Mouse (Mus musculus) embryonic facial prominence, embryonic 14.5 days (tissue): ENCODE data around the gene Mapk8ip3. TPM values are rescaled to one million over a fixed set of nuclear protein-coding genes. Genes with fewer than 3 reads are reported as not detected.

Experiments
- ATAC-seq: fragments of 200-750 bp; cut with Nextera tagmentation; 2 replicates; pipeline ENCODE4 v1.8.0; 2017; ENCODE audit warnings: low read depth, moderate number of reproducible peaks, moderate TSS enrichment
- DNase-seq: peaks from one replicate; pipeline ENCODE4 v3.0.0-alpha.2; 2015; ENCODE audit warnings: low spot score
- H3K27ac ChIP-seq: fragments of 300-500 bp; sonication (generic); replicated peaks from 2 replicates; pipeline ENCODE4 v1.5.1; 2014; ENCODE audit warnings: low read depth, mild to moderate bottlenecking, low read length, moderate library complexity
- H3K27me3 ChIP-seq: fragments of 300-500 bp; sonication (generic); replicated peaks from 2 replicates; pipeline ENCODE4 v1.6.1; 2014; ENCODE audit warnings: low read length; ENCODE audit not compliant: control insufficient read depth, insufficient read depth
- H3K36me3 ChIP-seq: fragments of 300-500 bp; sonication (generic); 2 replicates; pipeline ENCODE4 v1.6.1; 2014; ENCODE audit warnings: low read length, mixed read lengths; ENCODE audit not compliant: control insufficient read depth, insufficient read depth
- H3K4me1 ChIP-seq: fragments of 300-500 bp; sonication (generic); 2 replicates; pipeline ENCODE4 v1.6.1; 2014; ENCODE audit warnings: antibody characterized with exemption, low read length; ENCODE audit not compliant: control insufficient read depth, insufficient read depth
- H3K4me2 ChIP-seq: fragments of 300-500 bp; sonication (generic); 2 replicates; pipeline ENCODE4 v1.6.1; 2014; ENCODE audit warnings: low read depth, mild to moderate bottlenecking, low read length, moderate library complexity, mixed read lengths
- H3K4me3 ChIP-seq: fragments of 300-500 bp; sonication (generic); 2 replicates; pipeline ENCODE4 v1.5.1; 2014; ENCODE audit warnings: low read depth, mild to moderate bottlenecking, low read length
- H3K9ac ChIP-seq: fragments of 300-500 bp; sonication (generic); 2 replicates; pipeline ENCODE4 v1.6.1; 2014; ENCODE audit warnings: low read depth, mild to moderate bottlenecking, low read length, moderate library complexity, mixed read lengths
- H3K9me3 ChIP-seq: fragments of 300-500 bp; sonication (generic); 2 replicates; pipeline ENCODE4 v1.6.1; 2016; ENCODE audit warnings: low read length; ENCODE audit not compliant: control insufficient read depth
- WGBS: fragments of 180-500 bp; shearing (Covaris S2); extraction: QIAGEN DNeasy Blood & Tissue Kit; methylation state at CpG from one replicate; pipeline ENCODE4 v1.1.7; 2014; 5-methylcytosine and 5-hydroxymethylcytosine counted together
- polyA plus RNA-seq: library from polyadenylated mRNA; unstranded; fragments of >200 nt; fragmentation: Nextera tagmentation; extraction: Ambion mirVana; gene quantifications from 2 replicates; pipeline ENCODE4 v1.2.1, GENCODE M21; 2014

The Mapk8ip3 gene
- polyA plus RNA-seq, 1 experiment from 2014 or later = 34.6 TPM

DNA sequence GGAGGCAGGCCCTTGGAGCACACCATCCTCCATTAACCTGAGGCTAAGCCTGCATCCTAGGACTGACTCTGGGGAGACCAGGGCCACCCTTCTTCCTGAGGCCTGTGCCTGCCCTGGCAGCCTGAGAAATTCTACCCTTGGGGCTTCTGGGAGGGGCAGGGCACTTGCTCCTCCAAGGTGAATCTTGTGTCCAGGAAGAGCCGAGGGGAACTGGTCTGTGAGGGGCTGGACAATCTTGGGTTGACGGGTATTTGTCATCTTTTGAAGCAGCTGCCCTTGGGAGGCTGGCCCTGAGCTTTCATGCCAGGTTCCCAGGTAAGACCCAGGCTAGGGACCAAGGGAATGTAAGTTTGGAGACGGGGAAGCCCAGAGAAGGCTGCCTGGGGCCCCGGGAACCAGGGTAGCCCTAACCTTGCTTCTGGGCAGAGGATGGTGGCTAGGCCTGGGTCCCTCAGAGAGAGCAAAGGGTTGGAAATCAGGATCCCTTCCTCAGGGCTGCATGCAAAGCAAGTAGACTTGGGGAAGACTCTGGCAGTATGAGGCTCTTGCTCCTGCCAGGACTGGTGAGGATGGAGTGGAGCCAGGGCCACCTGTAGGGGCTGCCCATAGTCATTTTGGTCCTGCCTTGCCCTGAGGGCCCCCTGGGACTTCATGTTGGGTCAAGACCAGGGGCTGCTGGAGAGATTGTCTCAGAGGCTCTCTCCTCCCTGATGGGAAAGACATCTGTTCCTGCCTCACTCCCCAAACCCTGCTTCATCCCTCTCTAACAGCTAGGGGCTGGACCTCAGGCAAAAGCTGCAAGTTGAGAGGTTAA lies 38.5 kb downstream of the Mapk8ip3 start:
- DNase-seq (no peak), ATAC-seq (no peak)
- Histone ChIP-seq H3K36me3 (peaks cover 63% of the 10 kb centered on the region), H3K27me3 (no peaks in the 10 kb centered on the region), H3K4me2 (no peak overlapping the region), H3K9ac (no peak overlapping the region), H3K27ac (no peak overlapping the region), H3K4me1 (peaks cover 10% of the 10 kb centered on the region), H3K4me3 (no peak overlapping the region), H3K9me3 (no peaks in the 10 kb centered on the region)
- WGBS = 79% methylated on average over 4 of the region's 4 CpGs

DNA sequence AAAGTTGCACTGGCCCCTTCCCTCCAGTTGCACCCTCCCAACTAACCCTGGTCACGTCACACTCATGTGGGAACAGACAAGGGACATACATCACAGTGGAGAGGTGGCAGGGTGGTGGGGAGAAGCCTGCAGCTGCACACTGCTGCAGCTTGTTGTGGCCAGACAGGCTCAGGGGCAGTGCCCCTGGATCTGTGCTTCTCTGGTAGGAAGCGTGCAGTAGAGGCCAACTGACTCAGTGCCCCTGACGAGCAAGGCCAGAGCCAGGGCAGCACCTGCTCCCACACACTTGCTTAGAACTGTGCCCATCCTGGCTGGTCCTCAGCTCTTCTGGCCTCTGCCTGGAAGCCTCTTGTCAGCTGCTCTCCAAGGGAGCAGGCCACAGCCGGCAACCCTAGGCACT lies 39.2 kb downstream of the Mapk8ip3 start:
- H3K27me3 ChIP-seq = no peaks in the 10 kb centered on the region
- no peaks in the 10 kb centered on the region for H3K9me3 ChIP-seq
- no peak for DNase-seq
- H3K27ac ChIP-seq = no peak overlapping the region
- ATAC-seq = no peak
- no peak overlapping the region; the same call in 1 of the 2 replicates for H3K4me3 ChIP-seq
- H3K4me2 ChIP-seq = no peak overlapping the region
- H3K4me1 ChIP-seq = peaks cover 10% of the 10 kb centered on the region
- H3K36me3 ChIP-seq = peaks cover 63% of the 10 kb centered on the region
- WGBS = 73% methylated on average over 4 of the region's 4 CpGs
- H3K9ac ChIP-seq = peak overlapping the region; percentile 90; the same call in 1 of the 2 replicates

- peaks cover 10% of the 10 kb centered on the region for H3K4me1 ChIP-seq
- peak overlapping the region; percentile 90 for H3K4me2 ChIP-seq
- peak overlapping the region; percentile 83 for H3K4me3 ChIP-seq
- H3K9me3 ChIP-seq = no peaks in the 10 kb centered on the region
- ATAC-seq = no peak
- WGBS = 49% methylated on average over 8 of the region's 11 CpGs
- H3K9ac ChIP-seq = peak overlapping the region; percentile 90
- no peak for DNase-seq
- H3K36me3 ChIP-seq = peaks cover 63% of the 10 kb centered on the region
- H3K27me3 ChIP-seq = no peaks in the 10 kb centered on the region
- no peak overlapping the region for H3K27ac ChIP-seq
These were observed 39.8 kb downstream of the Mapk8ip3 start for GRCm38 (mm10) chr17:24896993-24897269.

DNA sequence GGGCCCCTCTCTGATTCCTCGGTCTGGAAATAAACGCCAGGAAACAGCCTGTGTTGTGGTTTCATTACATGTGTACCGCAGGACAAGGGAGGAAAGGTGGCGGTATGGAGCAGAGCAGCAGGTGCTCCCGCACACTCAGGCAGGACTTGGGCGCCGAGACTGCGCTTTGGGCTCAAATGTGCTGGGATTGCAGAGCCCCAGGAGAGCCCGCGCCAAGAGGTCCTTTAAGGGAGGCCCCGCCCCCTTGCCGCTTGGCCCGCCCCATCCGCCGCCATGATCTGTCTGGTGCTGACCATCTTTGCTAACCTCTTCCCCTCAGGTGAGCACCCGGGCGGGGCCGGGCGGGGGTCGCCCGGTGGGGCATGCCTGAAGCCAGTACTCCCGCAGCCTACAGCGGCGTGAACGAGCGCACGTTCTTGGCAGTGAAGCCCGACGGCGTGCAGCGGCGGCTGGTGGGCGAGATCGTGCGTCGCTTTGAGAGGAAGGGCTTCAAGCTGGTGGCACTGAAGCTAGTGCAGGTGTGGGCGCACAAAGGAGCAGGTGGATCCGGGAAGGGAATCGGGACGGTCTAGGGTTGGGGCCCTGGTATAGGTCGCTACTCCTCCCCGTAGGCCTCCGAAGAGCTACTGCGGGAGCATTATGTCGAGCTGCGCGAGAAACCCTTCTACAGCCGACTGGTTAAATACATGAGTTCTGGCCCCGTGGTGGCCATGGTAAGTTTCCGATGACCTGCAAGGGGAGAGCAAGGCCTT lies 40.4 kb downstream of the Mapk8ip3 start, which contains the start of gene Nme3:
TSS of gene Nme3 (plus strand) at position 260 of the 752 bp plus-strand sequence.
- Histone ChIP-seq H3K4me1 (peaks cover 10% of the 10 kb centered on the region), H3K4me3 (peak within 1 kb of the TSS; percentile 83), H3K36me3 (peaks cover 62% of the 10 kb centered on the region), H3K4me2 (peak within 1 kb of the TSS; percentile 90), H3K9ac (peak within 1 kb of the TSS; percentile 90), H3K27ac (peak within 1 kb of the TSS; percentile 76), H3K9me3 (no peaks in the 10 kb centered on the region), H3K27me3 (no peaks in the 10 kb centered on the region)
- under 1% methylated on average over 42 of the region's 50 CpGs for WGBS
- peak; percentile 65 for ATAC-seq
- DNase-seq = peak; percentile 85

GRCm38 (mm10) chr17:24895571-24896240 lies 41.1 kb downstream of the Mapk8ip3 start:
- H3K9ac ChIP-seq = peak overlapping the region; percentile 90
- no peaks in the 10 kb centered on the region for H3K9me3 ChIP-seq
- peaks cover 62% of the 10 kb centered on the region for H3K36me3 ChIP-seq
- peak overlapping the region; percentile 83 for H3K4me3 ChIP-seq
- H3K4me2 ChIP-seq = peak overlapping the region; percentile 90
- ATAC-seq (no peak), DNase-seq (no peak)
- no peaks in the 10 kb centered on the region for H3K27me3 ChIP-seq
- 7% methylated on average over 23 of the region's 23 CpGs for WGBS
- H3K4me1 ChIP-seq = peaks cover 10% of the 10 kb centered on the region
- H3K27ac ChIP-seq = peak overlapping the region; percentile 76

GRCm38 (mm10) chr17:24894995-24895547 lies 41.7 kb downstream of the Mapk8ip3 start, which contains the start of the genes Eme2 and Mrps34:
TSS of gene Eme2 (minus strand) at chr17:24895087.
TSS of gene Mrps34 (plus strand) at chr17:24895116.
- peaks cover 62% of the 10 kb centered on the region for H3K36me3 ChIP-seq
- H3K27ac ChIP-seq = peak within 1 kb of the TSS; percentile 76
- no peaks in the 10 kb centered on the region for H3K27me3 ChIP-seq
- H3K9me3 ChIP-seq = no peaks in the 10 kb centered on the region
- ATAC-seq = peak; percentile 64
- H3K4me2 ChIP-seq = peak within 1 kb of the TSS; percentile 90
- H3K9ac ChIP-seq = peak within 1 kb of the TSS; percentile 90
- peaks cover 10% of the 10 kb centered on the region for H3K4me1 ChIP-seq
- WGBS = under 1% methylated on average over 32 of the region's 62 CpGs
- H3K4me3 ChIP-seq = peak within 1 kb of the TSS; percentile 83
- peak; percentile 93 for DNase-seq

DNA sequence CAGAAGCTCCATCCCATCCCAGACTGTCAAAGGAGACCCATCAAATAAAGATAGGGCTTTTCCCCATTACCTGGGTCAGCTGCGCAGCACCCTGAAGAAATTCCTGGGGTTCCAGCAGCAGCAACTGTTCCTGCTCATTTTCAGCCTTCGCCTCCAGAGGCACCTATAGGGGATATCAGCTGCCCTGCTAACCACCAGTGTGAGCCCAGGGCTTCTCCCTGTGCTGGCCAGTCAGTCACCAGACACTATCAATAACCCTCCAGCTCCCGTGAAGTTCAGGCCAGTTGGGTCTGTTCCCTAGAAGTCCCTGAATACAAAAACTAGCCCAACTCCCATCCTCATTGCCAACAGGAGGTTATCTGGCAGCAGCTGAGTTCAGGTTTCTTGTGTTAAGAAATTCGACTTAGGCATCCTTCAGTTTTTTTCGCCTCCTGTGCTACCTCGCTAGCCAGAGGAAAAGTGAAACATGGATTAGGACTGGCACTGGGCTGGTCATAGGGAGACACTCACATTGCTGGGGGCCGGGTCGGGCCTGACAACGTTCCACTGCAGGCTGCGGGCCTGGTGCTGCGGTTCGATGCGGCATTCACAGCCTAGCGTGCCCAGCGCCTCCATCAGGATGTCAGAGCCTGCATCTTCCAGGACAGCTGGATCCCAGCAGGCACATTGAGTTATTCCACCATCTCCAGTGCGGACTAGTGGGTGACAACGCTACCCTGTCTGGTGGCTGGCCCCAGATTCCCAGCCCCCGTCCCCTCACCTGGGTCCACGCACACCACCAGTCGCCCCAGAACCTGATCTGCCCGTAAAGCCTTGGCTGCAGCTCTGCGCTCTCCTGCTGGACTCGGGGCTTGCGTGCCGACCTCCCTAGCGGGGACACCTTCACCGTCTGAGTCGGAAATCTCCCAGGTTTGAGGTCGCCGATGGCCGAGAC lies 42.4 kb downstream of the Mapk8ip3 start:
- ATAC-seq = peak; percentile 4; the same call in 1 of the 2 replicates
- Histone ChIP-seq H3K36me3 (peaks cover 62% of the 10 kb centered on the region), H3K4me1 (peaks cover 10% of the 10 kb centered on the region), H3K9me3 (no peaks in the 10 kb centered on the region), H3K27me3 (no peaks in the 10 kb centered on the region), H3K4me3 (peak overlapping the region; percentile 83), H3K27ac (peak overlapping the region; percentile 76; the same call in 1 of the 2 replicates), H3K9ac (peak overlapping the region; percentile 90), H3K4me2 (peak overlapping the region; percentile 90)
- DNase-seq = no peak
- WGBS = 11% methylated on average over 23 of the region's 31 CpGs
